Mouse (Mus musculus) c-Kit-positive CD71-positive TER-119-negative erythroid progenitor cells, embryonic 14.5 days (primary cell): ENCODE results near the gene Sf3b1.

Experiments used
- DNase-seq: peaks from one replicate; pipeline ENCODE4 v3.0.0-alpha.2; 2013; ENCODE audit warnings: low read depth

Sf3b1 gene

GRCm38 (mm10) chr1:54944648-54945047, 82.6 kb downstream of the Sf3b1 start:
- no peak for DNase-seq

GRCm38 (mm10) chr1:54935466-54935865, 91.8 kb downstream of the Sf3b1 start:
- no peak for DNase-seq
